In genomic region chr2:179974651-179975471, GRCm38 (mm10) we compare ENCODE assay signal across 8 mouse cellular contexts. TPM values are rescaled to one million over a fixed set of nuclear protein-coding genes. Genes with fewer than 3 reads are reported as not detected.
A peak's percentile ranks its signal among the peaks of the same experiment; 100 is the strongest.
DNase-seq lines count a peak whose midpoint lies in the region; ATAC-seq and TF ChIP-seq lines count a peak whose summit lies in the region.

No protein-coding gene starts in this region.

- H3K27me3 ChIP-seq in embryonic facial prominence, embryonic 12.5 days: no peaks in the 10 kb centered on the region
- H3K27me3 ChIP-seq in hindbrain, embryonic 12.5 days: no peaks in the 10 kb centered on the region
- H3K27me3 ChIP-seq in limb, embryonic 15.5 days: no peaks in the 10 kb centered on the region
- H3K27me3 ChIP-seq in midbrain, embryonic 13.5 days: no peaks in the 10 kb centered on the region
- H3K27me3 ChIP-seq in thymus, adult 2 months (ENCODE audit: control insufficient read depth, insufficient read depth, low read length): no peaks in the 10 kb centered on the region

- H3K36me3 ChIP-seq in embryonic facial prominence, embryonic 12.5 days: no peaks in the 10 kb centered on the region
- H3K36me3 ChIP-seq in hindbrain, embryonic 12.5 days: no peaks in the 10 kb centered on the region
- no peaks in the 10 kb centered on the region for H3K36me3 ChIP-seq in limb, embryonic 15.5 days
- no peaks in the 10 kb centered on the region for H3K36me3 ChIP-seq in midbrain, embryonic 13.5 days
- no peaks in the 10 kb centered on the region for H3K36me3 ChIP-seq in thymus, adult 2 months (ENCODE audit: control insufficient read depth, insufficient read depth, low read length)

- WGBS in embryonic facial prominence, embryonic 12.5 days: 3% methylated on average over 44 of the region's 45 CpGs
- WGBS in hindbrain, embryonic 12.5 days: 1% methylated on average over 44 of the region's 45 CpGs
- 5% methylated on average over 45 of the region's 45 CpGs for WGBS in limb, embryonic 15.5 days
- WGBS in midbrain, embryonic 13.5 days: 1% methylated on average over 45 of the region's 45 CpGs
- 5% methylated on average over 45 of the region's 45 CpGs for WGBS in thymus, adult 2 months

- H3K4me3 ChIP-seq in embryonic facial prominence, embryonic 12.5 days: peak overlapping the region; percentile 76
- H3K4me3 ChIP-seq in hindbrain, embryonic 12.5 days: peak overlapping the region; percentile 82
- H3K4me3 ChIP-seq in limb, embryonic 15.5 days: peak overlapping the region; percentile 81
- peak overlapping the region; percentile 86 for H3K4me3 ChIP-seq in midbrain, embryonic 13.5 days (replicated peaks)
- H3K4me3 ChIP-seq in thymus, adult 2 months (ENCODE audit: control insufficient read depth, insufficient read depth, low read length): peak overlapping the region; percentile 65

- peak overlapping the region; percentile 100 for H3K4me2 ChIP-seq in embryonic facial prominence, embryonic 12.5 days (replicated peaks)
- H3K4me2 ChIP-seq in hindbrain, embryonic 12.5 days (replicated peaks): peak overlapping the region; percentile 100
- H3K4me2 ChIP-seq in limb, embryonic 15.5 days: peak overlapping the region; percentile 95
- H3K4me2 ChIP-seq in midbrain, embryonic 13.5 days (replicated peaks): peak overlapping the region; percentile 100

- TF ChIP-seq POLR2A in thymus, adult 2 months (IDR thresholded peaks at IDR 0.05; ENCODE audit: control insufficient read depth, extremely low read depth, insufficient read depth, low read length, poor library complexity): no peak

- ATAC-seq in embryonic facial prominence, embryonic 12.5 days (ENCODE audit: insufficient number of reproducible peaks, insufficient read depth, low FRiP score, low TSS enrichment): no peak
- ATAC-seq in hindbrain, embryonic 12.5 days (ENCODE audit: low FRiP score): 0 out of 2 replicates have a peak, but pooled peaks have one; percentile 7
- ATAC-seq in limb, embryonic 15.5 days (ENCODE audit: insufficient number of reproducible peaks, low FRiP score, low TSS enrichment, low read depth): no peak
- ATAC-seq in midbrain, embryonic 13.5 days: peak; percentile 15; the same call in 1 of the 2 replicates
- ATAC-seq in activated CD4-positive, CD25-positive, alpha-beta regulatory T cell, adult 4 months: no peak

- no peaks in the 10 kb centered on the region for H3K9me3 ChIP-seq in embryonic facial prominence, embryonic 12.5 days
- no peaks in the 10 kb centered on the region for H3K9me3 ChIP-seq in hindbrain, embryonic 12.5 days (replicated peaks)
- no peaks in the 10 kb centered on the region for H3K9me3 ChIP-seq in limb, embryonic 15.5 days
- no peaks in the 10 kb centered on the region for H3K9me3 ChIP-seq in midbrain, embryonic 13.5 days

- peaks cover 34% of the 10 kb centered on the region for H3K4me1 ChIP-seq in embryonic facial prominence, embryonic 12.5 days
- peaks cover 55% of the 10 kb centered on the region for H3K4me1 ChIP-seq in hindbrain, embryonic 12.5 days
- H3K4me1 ChIP-seq in limb, embryonic 15.5 days: peaks cover 35% of the 10 kb centered on the region
- peaks cover 64% of the 10 kb centered on the region for H3K4me1 ChIP-seq in midbrain, embryonic 13.5 days (replicated peaks)
- H3K4me1 ChIP-seq in thymus, adult 2 months (replicated peaks; ENCODE audit: control insufficient read depth, insufficient read depth, low read length): peaks cover 27% of the 10 kb centered on the region

- H3K9ac ChIP-seq in embryonic facial prominence, embryonic 12.5 days: peak overlapping the region; percentile 74
- peak overlapping the region; percentile 79 for H3K9ac ChIP-seq in hindbrain, embryonic 12.5 days
- H3K9ac ChIP-seq in limb, embryonic 15.5 days: peak overlapping the region; percentile 37
- peak overlapping the region; percentile 81 for H3K9ac ChIP-seq in midbrain, embryonic 13.5 days (replicated peaks)

- peak; percentile 31 to 38 for DNase-seq in B cell, adult 2 months
- peak; percentile 30 for DNase-seq in MN1 (ENCODE audit: low spot score)
- peak; percentile 37 for DNase-seq in thymus, adult 2 months

- TF ChIP-seq CTCF in thymus, adult 2 months (IDR thresholded peaks at IDR 0.05; ENCODE audit: borderline replicate concordance, control insufficient read depth, extremely low read depth, insufficient read depth, low read length, poor library complexity): no peak

- no peak overlapping the region for H3K27ac ChIP-seq in embryonic facial prominence, embryonic 12.5 days
- H3K27ac ChIP-seq in hindbrain, embryonic 12.5 days: no peak overlapping the region
- H3K27ac ChIP-seq in limb, embryonic 15.5 days: no peak overlapping the region
- H3K27ac ChIP-seq in midbrain, embryonic 13.5 days: peak overlapping the region; percentile 44; the same call in 1 of the 2 replicates
- no peak overlapping the region for H3K27ac ChIP-seq in thymus, adult 2 months (ENCODE audit: control insufficient read depth, insufficient read depth, low read length)

RNA-seq across cellular contexts. Expression of gene Taf4, which starts 1.6 kb away (rescaled TPM):
- 3.8 TPM in 2 replicates for polyA plus RNA-seq in embryonic facial prominence, embryonic 12.5 days (2016; fragmentation: Nextera tagmentation; extraction: Ambion mirVana)
- 3.5 and 5.2 TPM in 2 replicates for polyA plus RNA-seq in hindbrain, embryonic 12.5 days (2016; fragmentation: Nextera tagmentation; extraction: Ambion mirVana)
- polyA plus RNA-seq in limb, embryonic 15.5 days (2015; fragmentation: Nextera tagmentation; extraction: Ambion mirVana): 2.6 and 2.9 TPM in 2 replicates
- 4.1 and 4.5 TPM in 2 replicates for polyA plus RNA-seq in midbrain, embryonic 13.5 days (2015; fragmentation: Nextera tagmentation; extraction: Ambion mirVana)
- 26.3 and 31.8 TPM in 2 replicates for polyA plus RNA-seq in thymus, adult 2 months (2012; rRNA removed)
- 1 to 10 TPM; 4.5 to 6.5 TPM for polyA plus RNA-seq in activated CD4-positive, CD25-positive, alpha-beta regulatory T cell, adult 4 months (2017; shearing (Covaris generic))

RNA-seq across cellular contexts. Expression of gene Lsm14b, which starts 49.9 kb away (rescaled TPM):
- 13.1 and 14.9 TPM in 2 replicates for polyA plus RNA-seq in embryonic facial prominence, embryonic 12.5 days (2016; fragmentation: Nextera tagmentation; extraction: Ambion mirVana)
- 14.1 and 16.7 TPM in 2 replicates for polyA plus RNA-seq in hindbrain, embryonic 12.5 days (2016; fragmentation: Nextera tagmentation; extraction: Ambion mirVana)
- polyA plus RNA-seq in limb, embryonic 15.5 days (2015; fragmentation: Nextera tagmentation; extraction: Ambion mirVana): 3.7 and 8.0 TPM in 2 replicates
- polyA plus RNA-seq in midbrain, embryonic 13.5 days (2015; fragmentation: Nextera tagmentation; extraction: Ambion mirVana): 20.9 and 24.8 TPM in 2 replicates
- 45.3 and 49.5 TPM in 2 replicates for polyA plus RNA-seq in thymus, adult 2 months (2012; rRNA removed)
- 1 to 10 TPM; 3.3 to 4.1 TPM for polyA plus RNA-seq in activated CD4-positive, CD25-positive, alpha-beta regulatory T cell, adult 4 months (2017; shearing (Covaris generic))

Comparison
In these comparisons a context has a peak if more than half of its experiments do, and no peak if none do; other contexts are left out.
1. ATAC-seq: peak in hindbrain, embryonic 12.5 days (single experiment) and midbrain, embryonic 13.5 days (single experiment); none in embryonic facial prominence, embryonic 12.5 days (single experiment), limb, embryonic 15.5 days (single experiment) and activated CD4-positive, CD25-positive, alpha-beta regulatory T cell, adult 4 months (single experiment).
2. Peak in every context shown above with its lines, with median percentiles within 50 percentile points of each other: DNase-seq, H3K4me2 ChIP-seq, H3K4me3 ChIP-seq and H3K9ac ChIP-seq.